Mouse (Mus musculus) C2C12 (cell line): ENCODE measurements around the gene Sec22c.

ENCODE experiments used
- CTCF ChIP-seq: IDR thresholded peaks from one replicate; pipeline ENCODE4 v1.5.1; 2011; ENCODE audit not compliant: control insufficient read depth, insufficient read depth, insufficient read length
- MAX ChIP-seq: IDR thresholded peaks from one replicate; pipeline ENCODE4 v1.6.1; 2011; ENCODE audit warnings: mild to moderate bottlenecking, control low read depth
- MYOD1 ChIP-seq: IDR thresholded peaks from one replicate; pipeline ENCODE4 v1.6.1; 2011; ENCODE audit warnings: low read depth; ENCODE audit not compliant: control insufficient read depth, insufficient read length
- MYOG ChIP-seq: IDR thresholded peaks from one replicate; pipeline ENCODE4 v1.6.1; 2011; ENCODE audit not compliant: control insufficient read depth, insufficient read length; ENCODE audit errors: extremely low read depth

- TF ChIP-seq CTCF (no peak), MYOD1 (no peak), MYOG (no peak), MAX (no peak)
Measured at GRCm38 (mm10) chr9:121696626-121697025, 8.7 kb downstream of the Sec22c start.
